Mouse (Mus musculus): ENCODE data around the gene Fam199x. TPM values are rescaled to one million over a fixed set of nuclear protein-coding genes. Genes with fewer than 3 reads are reported as not detected.

Gene Fam199x
- 5.7 TPM for polyA plus RNA-seq (2017; shearing (Covaris generic))

GRCm38 (mm10) chrX:137049425-137050225, at the start of gene Fam199x:
TSS of gene Fam199x (plus strand) at chrX:137049594.

GRCm38 (mm10) chrX:137038000-137038483, 11.4 kb upstream of the Fam199x start, which contains the start of gene Slc25a53:
TSS of gene Slc25a53 (minus strand) at chrX:137038302.

GRCm38 (mm10) chrX:137121718-137122117, 72.3 kb downstream of the Fam199x start, which contains the start of gene Esx1:
TSS of gene Esx1 (minus strand) at chrX:137122083.

Other genes starting within 250 kb of the Fam199x start
- gene Plp1, start 226.9 kb upstream of the Fam199x start, polyA plus RNA-seq (2017; shearing (Covaris generic)) = 3.0 TPM
- not detected for gene Rab9b, start 180.8 kb upstream of the Fam199x start, polyA plus RNA-seq (2017; shearing (Covaris generic))
- not detected for gene H2bfm, start 122.3 kb upstream of the Fam199x start, polyA plus RNA-seq (2017; shearing (Covaris generic))
- 65.9 TPM for gene Tmsb15b2, start 74.1 kb upstream of the Fam199x start, polyA plus RNA-seq (2017; shearing (Covaris generic))
- gene Tmsb15l, start 72.7 kb upstream of the Fam199x start, polyA plus RNA-seq (2017; shearing (Covaris generic)) = 5.0 TPM
- gene Tmsb15b1, start 72.7 kb upstream of the Fam199x start, polyA plus RNA-seq (2017; shearing (Covaris generic)) = 24.3 TPM
- gene Zcchc18, start 56.4 kb upstream of the Fam199x start, polyA plus RNA-seq (2017; shearing (Covaris generic)) = 67.7 TPM
- gene Slc25a53, start 11.3 kb upstream of the Fam199x start, polyA plus RNA-seq (2017; shearing (Covaris generic)) = 20.4 TPM
- not detected for gene Esx1, start 72.5 kb downstream of the Fam199x start, polyA plus RNA-seq (2017; shearing (Covaris generic))